Mouse (Mus musculus) gastrocnemius, adult 18-20 months (tissue): ENCODE data around the gene Dcaf12. TPM values are rescaled to one million over a fixed set of nuclear protein-coding genes. Genes with fewer than 3 reads are reported as not detected.
A peak's percentile ranks its signal among the peaks of the same experiment; 100 is the strongest.

ENCODE experiments used
- DNase-seq: peaks from one replicate; pipeline ENCODE4 v3.0.0; 2021; ENCODE audit warnings: low spot score
- long read RNA-seq, 2 experiments: library from polyadenylated mRNA; stranded (forward); transcript quantifications; one replicate each; pipeline ENCODE4 v2.0.0; 2021
- total RNA-seq, 2 experiments: library from RNA; stranded (reverse); gene quantifications; 2 replicates each; pipeline ENCODE4 v1.2.3; 2021

Dcaf12 gene
- total RNA-seq: 10 to 100 TPM; 27.0 to 27.1 TPM
- long read RNA-seq, experiment 1, transcript Dcaf12-201 (9 exons, 3,442 nt): major isoform, 100 of 112 reads
- long read RNA-seq, experiment 1, partial matches to known transcripts: 6 of 112 reads
- long read RNA-seq, experiment 1, other reads (novel, unspliced or antisense): 6 of 112 reads
- long read RNA-seq, experiment 2, transcript Dcaf12-201 (9 exons, 3,442 nt): major isoform, 83 of 86 reads
- long read RNA-seq, experiment 2, partial matches to known transcripts: 3 of 86 reads
- long read RNA-seq, experiment 2, other reads (novel, unspliced or antisense): 0 of 86 reads

- peak; percentile 96 for DNase-seq
Observed at GRCm38 (mm10) chr4:41314141-41315129, at the start of gene Dcaf12. Dcaf12 (minus strand) TSS chr4:41314889.

GRCm38 (mm10) chr4:41361059-41361458 lies 46.4 kb upstream of the Dcaf12 start:
- no peak for DNase-seq

GRCm38 (mm10) chr4:41359358-41359757 lies 44.7 kb upstream of the Dcaf12 start:
- DNase-seq: no peak

GRCm38 (mm10) chr4:41358669-41359068 lies 44.0 kb upstream of the Dcaf12 start:
- DNase-seq: no peak

- no peak for DNase-seq
Observed at GRCm38 (mm10) chr4:41357154-41357553, 42.5 kb upstream of the Dcaf12 start.

GRCm38 (mm10) chr4:41353265-41353664 lies 38.6 kb upstream of the Dcaf12 start:
- DNase-seq: no peak

GRCm38 (mm10) chr4:41352758-41353157 lies 38.1 kb upstream of the Dcaf12 start:
- no peak for DNase-seq

- DNase-seq: no peak
Observed at GRCm38 (mm10) chr4:41349199-41349591, 34.5 kb upstream of the Dcaf12 start.

GRCm38 (mm10) chr4:41348584-41349198 lies 34.0 kb upstream of the Dcaf12 start, which contains the start of gene Ubap1:
Ubap1 (plus strand) TSS chr4:41348996.
- DNase-seq: peak; percentile 95

- no peak for DNase-seq
Observed at GRCm38 (mm10) chr4:41347839-41348238, 33.1 kb upstream of the Dcaf12 start.

- DNase-seq: peak; percentile 24
Observed at GRCm38 (mm10) chr4:41346011-41346410, 31.3 kb upstream of the Dcaf12 start.

- no peak for DNase-seq
Observed at GRCm38 (mm10) chr4:41340912-41341550, 26.3 kb upstream of the Dcaf12 start.

- DNase-seq: no peak
Observed at GRCm38 (mm10) chr4:41336546-41336945, 21.9 kb upstream of the Dcaf12 start.

GRCm38 (mm10) chr4:41331698-41332421 lies 17.2 kb upstream of the Dcaf12 start:
- DNase-seq: no peak

- DNase-seq: no peak
Observed at GRCm38 (mm10) chr4:41331085-41331484, 16.4 kb upstream of the Dcaf12 start.

- no peak for DNase-seq
Observed at GRCm38 (mm10) chr4:41329481-41329880, 14.8 kb upstream of the Dcaf12 start.

- DNase-seq: no peak
Observed at GRCm38 (mm10) chr4:41326876-41327275, 12.2 kb upstream of the Dcaf12 start.

- DNase-seq: no peak
Observed at GRCm38 (mm10) chr4:41320971-41321370, 6.3 kb upstream of the Dcaf12 start.

GRCm38 (mm10) chr4:41318267-41318666 lies 3.6 kb upstream of the Dcaf12 start:
- DNase-seq: no peak

GRCm38 (mm10) chr4:41315173-41315572 lies 484 bp upstream of the Dcaf12 start:
- no peak for DNase-seq

GRCm38 (mm10) chr4:41313722-41314121 lies 967 bp downstream of the Dcaf12 start:
- DNase-seq: no peak
